14 mouse cellular contexts compared by ENCODE assay signal in genomic region chr5:31882297-31882696, GRCm38 (mm10).
A peak's percentile ranks its signal among the peaks of the same experiment; 100 is the strongest.
DNase-seq lines count a peak whose midpoint lies in the region; ATAC-seq and TF ChIP-seq lines count a peak whose summit lies in the region.
"Had no signal": no experiment of that assay in that cellular context is flagged by ENCODE, and none has a peak within 500 bp of the region (broad histone marks: within the 10 kb centered on the region; RNA-seq: fewer than 3 reads in every experiment).

No protein-coding gene starts in this region.

- 0 out of 2 replicates have a peak, but pooled peaks cover 3% of the 10 kb centered on the region for H3K4me1 ChIP-seq in lung, postnatal 0 days (ENCODE audit: insufficient read depth, low read depth, low read length)
- H3K4me1 ChIP-seq in heart, postnatal 0 days (ENCODE audit: control insufficient read depth, insufficient read depth), result peaks cover 11% of the 10 kb centered on the region
- H3K4me1 ChIP-seq in stomach, embryonic 15.5 days, result no peaks in the 10 kb centered on the region

- no peak for ATAC-seq in lung, postnatal 0 days
- ATAC-seq in heart, postnatal 0 days (ENCODE audit: insufficient read depth, low read depth), result no peak; the same call in 1 of the 2 replicates
- no peak for ATAC-seq in stomach, embryonic 15.5 days (ENCODE audit: insufficient read depth, low FRiP score, low read depth)
- no peak for ATAC-seq in erythroblast, adult 5-6 weeks (replicated peaks; ENCODE audit: low FRiP score, poor library complexity, severe bottlenecking)
- ATAC-seq: inflammation-experienced regulatory T-cells, adult 6 months had no signal

- no peak overlapping the region for H3K4me2 ChIP-seq in lung, postnatal 0 days (replicated peaks; ENCODE audit: low read depth, low read length)
- H3K4me2 ChIP-seq in heart, postnatal 0 days (ENCODE audit: low read depth, low read length), result no peak overlapping the region
- no peak overlapping the region for H3K4me2 ChIP-seq in stomach, embryonic 15.5 days
- H3K4me2 ChIP-seq: embryonic facial prominence, embryonic 15.5 days; midbrain, embryonic 11.5 days had no signal

- WGBS in lung, postnatal 0 days, result 59% methylated on average over 3 of the region's 3 CpGs
- WGBS in heart, postnatal 0 days, result 30% methylated on average over 3 of the region's 3 CpGs
- 47% methylated on average over 3 of the region's 3 CpGs for WGBS in stomach, embryonic 15.5 days

- no peak overlapping the region for H3K9ac ChIP-seq in lung, postnatal 0 days (replicated peaks; ENCODE audit: low read depth)
- no peak overlapping the region for H3K9ac ChIP-seq in heart, postnatal 0 days (replicated peaks; ENCODE audit: low read depth, low read length)
- no peak overlapping the region for H3K9ac ChIP-seq in stomach, embryonic 15.5 days
- H3K9ac ChIP-seq: embryonic facial prominence, embryonic 15.5 days; liver, embryonic 14.5 days had no signal

- no peaks in the 10 kb centered on the region for H3K9me3 ChIP-seq in lung, postnatal 0 days (ENCODE audit: low read length)
- no peaks in the 10 kb centered on the region for H3K9me3 ChIP-seq in heart, postnatal 0 days (replicated peaks; ENCODE audit: control insufficient read depth, low read length)
- no peaks in the 10 kb centered on the region for H3K9me3 ChIP-seq in stomach, embryonic 15.5 days
- H3K9me3 ChIP-seq: embryonic facial prominence, embryonic 15.5 days had no signal

- H3K27me3 ChIP-seq in lung, postnatal 0 days (replicated peaks; ENCODE audit: insufficient read depth, low read length), result no peaks in the 10 kb centered on the region
- H3K27me3 ChIP-seq in heart, postnatal 0 days (ENCODE audit: control insufficient read depth, insufficient read depth, low read length), result no peaks in the 10 kb centered on the region
- H3K27me3 ChIP-seq in stomach, embryonic 15.5 days (replicated peaks), result no peaks in the 10 kb centered on the region
- H3K27me3 ChIP-seq: embryonic facial prominence, embryonic 15.5 days had no signal

- no peak overlapping the region for H3K4me3 ChIP-seq in lung, postnatal 0 days (ENCODE audit: low read depth, low read length)
- H3K4me3 ChIP-seq in heart, postnatal 0 days (ENCODE audit: low read depth, low read length), result no peak overlapping the region
- no peak overlapping the region for H3K4me3 ChIP-seq in stomach, embryonic 15.5 days (replicated peaks)
- H3K4me3 ChIP-seq: embryonic facial prominence, embryonic 15.5 days had no signal

- no peaks in the 10 kb centered on the region for H3K36me3 ChIP-seq in lung, postnatal 0 days (ENCODE audit: insufficient read depth, low read length)
- no peaks in the 10 kb centered on the region for H3K36me3 ChIP-seq in heart, postnatal 0 days (replicated peaks; ENCODE audit: control insufficient read depth, insufficient read depth, low read length)
- H3K36me3 ChIP-seq in stomach, embryonic 15.5 days, result no peaks in the 10 kb centered on the region
- H3K36me3 ChIP-seq: embryonic facial prominence, embryonic 15.5 days had no signal

- peak; percentile 27 for DNase-seq in adrenal gland, postnatal 14 days
- DNase-seq in adrenal gland, postnatal 4 days (ENCODE audit: low spot score in 2 of 2), result no peak
- DNase-seq in lung, postnatal 0 days (ENCODE audit: low spot score), result peak; percentile 42
- DNase-seq in lung, postnatal 14 days, result no peak
- peak; percentile 30 for DNase-seq in heart, postnatal 0 days (ENCODE audit: low spot score)
- DNase-seq in cerebellum, adult 18-20 months, result no peak
- DNase-seq: cerebellum, adult 9-11 months; gastrocnemius, postnatal 14 days had no signal

- TF ChIP-seq CTCF in lung, postnatal 0 days (IDR thresholded peaks at IDR 0.05), result no peak
- TF ChIP-seq CTCF in heart, postnatal 0 days (IDR thresholded peaks at IDR 0.05; ENCODE audit: low read depth), result no peak

- H3K27ac ChIP-seq in lung, postnatal 0 days (ENCODE audit: low read length), result no peak overlapping the region
- peak overlapping the region; percentile 57 for H3K27ac ChIP-seq in heart, postnatal 0 days (ENCODE audit: low read depth)
- peak overlapping the region; percentile 77 for H3K27ac ChIP-seq in stomach, embryonic 15.5 days
- H3K27ac ChIP-seq: embryonic facial prominence, embryonic 15.5 days; liver, embryonic 14.5 days had no signal

- TF ChIP-seq EP300 in lung, postnatal 0 days (IDR thresholded peaks at IDR 0.05), result no peak
- no peak for TF ChIP-seq EP300 in heart, postnatal 0 days (IDR thresholded peaks at IDR 0.05; ENCODE audit: low read depth)

Comparison
In these comparisons a context has a peak if more than half of its experiments do, and no peak if none do; other contexts are left out.
1. DNase-seq: peak in adrenal gland, postnatal 14 days (single experiment), lung, postnatal 0 days (single experiment) and heart, postnatal 0 days (single experiment); none in adrenal gland, postnatal 4 days (0 of 2), lung, postnatal 14 days (single experiment) and cerebellum, adult 18-20 months (0 of 2).